Mouse (Mus musculus): ENCODE results near the gene Heg1.

Heg1 gene

DNA sequence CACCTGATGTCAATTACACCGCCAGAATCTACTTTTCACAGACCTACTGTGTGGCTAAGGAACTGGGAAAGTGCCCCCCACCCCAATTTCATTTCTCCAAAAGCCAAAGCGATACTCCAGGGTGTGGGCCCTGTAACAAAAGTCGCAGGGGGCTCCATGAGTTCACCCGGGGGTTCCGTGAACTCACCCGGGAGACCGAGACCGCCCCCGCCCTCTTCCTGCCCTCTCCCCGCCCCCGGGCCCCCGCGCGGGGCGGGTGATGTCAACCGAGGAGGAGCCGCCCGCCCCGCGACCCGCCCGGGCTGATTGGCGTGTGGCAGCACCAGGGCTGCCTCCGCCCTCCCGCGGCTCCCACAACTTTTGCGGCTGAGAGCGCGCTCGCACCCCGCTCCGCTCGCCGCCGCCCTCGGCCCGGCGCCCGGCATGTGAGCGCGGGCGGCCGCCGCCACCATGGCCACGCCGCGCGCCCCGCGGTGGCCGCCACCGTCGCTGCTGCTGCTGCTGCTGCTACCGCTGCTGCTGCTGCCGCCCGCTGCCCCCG, at the start of gene Heg1:
Gene Heg1, plus strand, starts transcription at position 209 of the 541 bp plus-strand sequence.
- peak; percentile 83 for DNase-seq

DNA sequence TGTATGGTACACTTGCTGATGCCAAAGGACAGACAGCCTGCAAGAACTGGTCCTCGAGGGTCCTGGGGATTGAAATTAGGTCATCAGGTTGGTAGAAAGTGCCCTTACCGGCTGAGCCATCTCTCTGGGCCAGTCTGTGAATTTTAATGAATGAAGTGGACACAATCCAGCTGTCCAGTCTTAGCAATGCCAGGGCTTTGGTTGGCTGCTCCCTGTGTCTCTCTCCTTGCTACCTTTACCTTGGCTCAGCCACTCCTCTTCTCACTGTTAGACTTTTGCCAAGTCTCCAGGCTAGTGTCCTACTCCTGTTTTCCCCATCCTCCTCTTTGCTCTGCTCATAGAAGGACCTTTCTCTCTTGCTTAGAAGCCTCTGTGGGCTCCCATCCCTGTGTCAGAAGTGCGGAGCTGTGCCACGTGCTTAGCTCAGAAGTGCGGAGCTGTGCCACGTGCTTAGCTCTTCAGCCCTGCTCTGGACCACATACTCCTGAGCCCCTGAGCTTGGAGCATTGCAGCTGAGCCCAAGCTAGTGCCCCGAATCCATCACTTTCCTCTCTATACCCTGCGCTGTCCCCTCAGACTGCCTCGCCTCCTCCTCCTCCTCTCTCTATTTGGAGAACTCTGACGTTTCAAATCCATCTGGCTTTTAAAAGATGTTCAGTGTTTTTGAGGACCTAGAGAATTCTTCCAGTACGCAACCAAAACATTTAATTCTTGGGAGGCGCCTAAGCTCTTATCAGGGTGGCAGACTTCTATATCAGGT, 48.2 kb upstream of the Heg1 start:
- no peak for DNase-seq

DNA sequence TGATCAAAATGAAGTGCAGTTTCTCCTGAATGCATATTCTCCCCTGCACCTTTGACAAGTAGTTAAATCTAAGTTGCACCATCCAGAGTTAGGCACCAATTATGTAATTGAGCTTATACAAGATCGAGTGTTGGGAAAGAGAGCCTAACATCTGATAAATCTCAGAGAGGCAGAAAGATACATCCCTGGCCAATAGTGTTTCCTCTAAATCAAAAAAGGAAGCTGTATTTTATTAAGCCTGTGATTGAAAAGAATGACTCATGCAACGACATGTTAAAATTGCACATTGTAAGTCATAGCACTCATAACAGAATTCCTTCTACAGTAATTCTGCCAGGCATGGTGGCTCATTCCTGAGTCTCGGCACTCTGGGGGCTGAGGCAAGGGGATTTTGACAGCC, 42.4 kb upstream of the Heg1 start:
- DNase-seq, result no peak

DNA sequence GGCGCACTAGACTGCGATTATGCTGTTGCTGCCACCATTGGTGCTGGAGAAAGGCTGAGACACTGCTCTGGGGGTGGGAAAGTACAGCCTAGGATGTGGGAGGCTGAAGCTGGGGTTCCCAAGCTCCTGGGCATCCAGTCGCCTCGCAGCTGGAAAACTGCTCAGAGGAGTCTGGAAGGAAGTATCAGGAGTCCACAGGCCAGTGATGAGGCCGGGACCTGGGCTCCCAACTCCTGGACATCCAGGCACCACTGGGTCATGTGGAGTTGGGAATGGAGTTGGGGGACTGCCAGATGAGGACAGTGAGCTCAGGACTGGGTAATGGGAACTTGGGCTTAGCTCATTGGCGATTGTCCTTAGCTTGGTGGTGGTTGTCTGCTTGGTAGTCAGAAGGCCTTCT, 31.1 kb upstream of the Heg1 start:
- no peak for DNase-seq

GRCm38 (mm10) chr16:33655443-33655842, 28.7 kb upstream of the Heg1 start:
- no peak for DNase-seq

GRCm38 (mm10) chr16:33657191-33657590, 27.0 kb upstream of the Heg1 start:
- no peak for DNase-seq

GRCm38 (mm10) chr16:33658121-33658520, 26.0 kb upstream of the Heg1 start:
- no peak for DNase-seq

GRCm38 (mm10) chr16:33659521-33659920, 24.6 kb upstream of the Heg1 start:
- no peak for DNase-seq

DNA sequence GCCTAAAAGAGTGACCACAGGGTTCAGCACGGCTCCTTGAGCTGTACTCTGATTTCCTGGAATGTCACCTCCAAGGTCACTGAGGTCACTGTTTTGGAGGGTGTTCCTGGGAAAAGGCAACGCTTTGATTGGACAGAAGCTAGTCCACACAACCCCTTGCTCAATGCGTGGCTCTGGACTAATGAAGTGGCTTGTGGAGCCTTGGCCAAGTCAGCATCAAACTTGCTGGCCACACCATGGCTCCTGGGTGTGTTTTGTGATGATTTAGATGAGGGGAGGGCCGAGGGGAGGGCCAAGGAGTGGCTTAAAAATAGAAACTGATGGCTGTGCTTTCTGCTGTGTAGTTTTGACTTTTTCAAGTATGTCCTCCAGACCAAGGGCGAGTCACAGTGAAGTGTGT, 24.0 kb upstream of the Heg1 start:
- DNase-seq, result no peak

- no peak for DNase-seq
Measured at GRCm38 (mm10) chr16:33662841-33663240, 21.3 kb upstream of the Heg1 start.

- no peak for DNase-seq
Measured at GRCm38 (mm10) chr16:33666226-33666625, 17.9 kb upstream of the Heg1 start.

DNA sequence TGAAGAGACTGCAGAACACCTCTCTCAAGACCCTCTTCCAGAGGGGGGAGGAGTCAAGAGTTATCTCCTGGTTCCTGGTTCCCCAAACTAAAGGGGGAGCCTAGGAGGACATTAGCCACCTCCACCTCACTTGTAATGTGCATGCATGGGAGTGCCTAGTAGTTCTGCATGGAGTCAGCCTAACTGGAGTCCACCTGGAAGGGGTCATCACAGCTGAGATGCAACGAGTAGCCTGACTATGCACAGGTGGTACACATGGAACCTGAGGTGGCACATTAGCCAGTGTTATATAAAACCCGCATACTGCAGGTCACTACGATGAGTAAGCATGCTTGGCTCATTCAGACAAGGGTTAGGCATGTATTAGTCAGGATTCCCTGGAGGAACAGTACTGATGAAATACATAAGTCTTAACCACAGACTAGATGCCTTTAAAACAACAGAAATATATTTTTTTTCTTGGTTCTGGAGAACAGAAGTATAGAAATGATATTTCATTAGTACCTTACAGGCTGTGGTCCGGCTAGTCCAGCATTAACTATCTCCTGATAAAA, 17.1 kb upstream of the Heg1 start:
- no peak for DNase-seq

- DNase-seq, result no peak
Measured at GRCm38 (mm10) chr16:33668448-33668847, 15.7 kb upstream of the Heg1 start.

GRCm38 (mm10) chr16:33669072-33669471, 15.1 kb upstream of the Heg1 start:
- DNase-seq, result no peak

DNA sequence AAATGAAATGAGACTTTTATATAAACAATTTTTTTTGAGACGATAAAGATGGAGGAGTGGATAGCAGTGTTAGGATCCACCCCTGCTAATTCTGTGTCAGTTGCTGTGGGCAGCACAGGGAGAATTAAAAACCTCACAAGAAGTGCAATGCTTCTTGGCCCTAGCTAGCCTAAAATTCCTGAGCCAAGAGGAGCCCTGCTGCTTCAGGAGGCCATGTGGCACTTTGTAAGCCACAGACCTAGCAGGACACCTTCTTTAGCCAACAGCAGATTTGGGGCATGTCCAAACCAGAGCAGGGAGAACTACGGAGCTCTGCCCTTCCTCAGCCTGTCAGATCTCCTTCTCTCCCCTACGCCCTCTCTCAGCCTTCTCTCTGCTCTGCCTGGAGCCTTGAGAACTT, 13.8 kb upstream of the Heg1 start:
- no peak for DNase-seq

DNA sequence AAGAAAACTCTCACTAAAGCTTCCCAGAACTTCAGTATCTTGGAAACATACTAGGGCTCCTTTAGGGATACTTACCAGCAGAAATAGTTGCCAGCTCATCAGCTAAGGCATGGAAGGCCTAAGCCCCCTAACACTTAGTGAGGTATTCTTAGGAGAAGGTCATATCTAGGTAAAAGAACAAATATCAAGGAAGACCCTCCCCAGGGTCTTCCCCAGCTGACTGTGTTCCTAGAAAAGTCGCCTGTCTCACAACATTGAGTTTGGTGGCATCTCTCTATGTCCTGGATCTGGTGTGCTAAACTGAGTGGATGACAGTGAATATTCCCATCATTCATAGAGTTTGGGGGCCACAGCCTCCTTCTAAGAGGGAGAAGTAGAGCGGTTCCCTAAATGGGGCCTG, 13.2 kb upstream of the Heg1 start:
- DNase-seq, result no peak

DNA sequence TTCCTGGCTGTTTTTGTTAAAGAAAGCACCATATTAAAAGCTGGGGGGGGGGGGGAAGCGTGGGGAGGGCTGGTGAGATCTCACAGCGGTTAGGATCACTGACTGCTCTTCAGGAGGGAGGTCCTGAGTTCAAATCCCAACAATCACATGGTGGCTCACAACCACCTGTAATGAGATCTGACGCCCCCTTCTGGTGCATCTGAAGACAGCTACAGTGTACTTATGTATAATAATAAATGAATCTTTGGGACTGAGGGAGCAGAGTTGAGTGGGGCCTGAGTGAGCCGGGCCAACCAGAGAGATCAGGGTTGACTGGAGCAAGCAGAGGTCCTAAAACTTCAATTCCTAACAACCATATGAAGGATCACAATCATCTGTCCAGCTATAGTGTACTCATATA, 12.0 kb upstream of the Heg1 start:
- no peak for DNase-seq

- DNase-seq, result no peak
Measured at GRCm38 (mm10) chr16:33672643-33673042, 11.5 kb upstream of the Heg1 start.

DNA sequence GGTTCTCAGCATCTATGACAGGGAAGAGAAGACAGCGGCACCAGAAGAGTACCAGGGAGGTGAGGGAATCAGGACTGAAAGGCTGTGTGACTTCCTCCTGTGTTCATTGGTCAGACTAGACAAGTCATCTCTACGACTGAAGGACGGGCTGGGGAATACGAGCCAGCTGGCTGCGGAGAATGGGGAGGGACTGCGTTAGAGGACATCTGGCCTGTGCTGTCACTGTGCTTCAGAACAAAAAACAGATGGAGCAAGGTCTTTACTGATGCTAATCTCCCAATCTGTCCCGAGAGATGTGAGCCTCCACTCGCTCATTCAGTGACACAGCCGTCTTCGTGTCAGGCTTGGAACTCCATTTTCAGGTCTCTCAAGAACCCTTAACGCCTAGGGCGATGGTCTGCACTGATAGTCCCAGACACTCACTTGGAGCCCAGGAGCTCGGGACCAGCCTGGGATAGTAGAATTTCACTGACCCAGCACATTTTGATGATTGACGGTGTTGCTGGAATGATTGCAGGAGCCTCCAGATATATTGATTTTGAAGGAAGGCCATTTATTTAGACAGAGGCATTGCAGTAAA, 10.6 kb upstream of the Heg1 start:
- peak; percentile 84 for DNase-seq

- DNase-seq, result no peak
Measured at GRCm38 (mm10) chr16:33675151-33675847, 8.9 kb upstream of the Heg1 start.

- no peak for DNase-seq
Measured at GRCm38 (mm10) chr16:33675848-33676184, 8.4 kb upstream of the Heg1 start.

- no peak for DNase-seq
Measured at GRCm38 (mm10) chr16:33676347-33677312, 7.5 kb upstream of the Heg1 start.

GRCm38 (mm10) chr16:33677313-33677690, 6.9 kb upstream of the Heg1 start:
- DNase-seq, result no peak
